Mouse (Mus musculus) limb, embryonic 15.5 days (tissue): ENCODE measurements at regions not wholly inside any gene's neighbourhood (a gene's known extent, or its start where the extent isn't known, plus 50 kb on each side); places are given as distances from the start of the nearest gene placed in this dataset.

ENCODE experiments used
- ATAC-seq: fragments of 200-750 bp; cut with Nextera tagmentation; 2 replicates; pipeline ENCODE4 v1.8.0; 2017; ENCODE audit warnings: low read depth, moderate TSS enrichment; ENCODE audit not compliant: insufficient number of reproducible peaks, low FRiP score, low TSS enrichment
- H3K27ac ChIP-seq: fragments of 300-500 bp; sonication (generic); 2 replicates; pipeline ENCODE4 v1.5.1; 2015; ENCODE audit warnings: moderate library complexity, mild to moderate bottlenecking, inconsistent platforms
- H3K27me3 ChIP-seq: fragments of 300-500 bp; sonication (generic); 2 replicates; pipeline ENCODE4 v1.6.1; 2015; ENCODE audit warnings: inconsistent platforms
- H3K36me3 ChIP-seq: fragments of 300-500 bp; sonication (generic); 2 replicates; pipeline ENCODE4 v1.6.1; 2015; ENCODE audit warnings: inconsistent platforms
- H3K4me1 ChIP-seq: fragments of 300-500 bp; sonication (generic); 2 replicates; pipeline ENCODE4 v1.6.1; 2015; ENCODE audit warnings: inconsistent platforms
- H3K4me2 ChIP-seq: fragments of 300-500 bp; sonication (generic); 2 replicates; pipeline ENCODE4 v1.6.1; 2015; ENCODE audit warnings: mild to moderate bottlenecking, inconsistent platforms
- H3K4me3 ChIP-seq: fragments of 300-500 bp; sonication (generic); 2 replicates; pipeline ENCODE4 v1.5.1; 2015; ENCODE audit warnings: mild to moderate bottlenecking, inconsistent platforms
- H3K9ac ChIP-seq: fragments of 300-500 bp; sonication (generic); 2 replicates; pipeline ENCODE4 v1.6.1; 2015; ENCODE audit warnings: inconsistent platforms
- H3K9me3 ChIP-seq: fragments of 300-500 bp; sonication (generic); 2 replicates; pipeline ENCODE4 v1.6.1; 2016; ENCODE audit warnings: inconsistent platforms
- WGBS: fragments of 180-500 bp; shearing (Covaris S2); methylation state at CpG from one replicate; pipeline ENCODE4 v1.1.7; 2015; 5-methylcytosine and 5-hydroxymethylcytosine counted together

- WGBS, result 73% methylated on average over 7 of the region's 7 CpGs
- Histone ChIP-seq H3K9ac (no peak overlapping the region), H3K9me3 (no peaks in the 10 kb centered on the region), H3K27ac (no peak overlapping the region), H3K36me3 (no peaks in the 10 kb centered on the region), H3K4me2 (no peak overlapping the region), H3K4me3 (no peak overlapping the region), H3K4me1 (no peaks in the 10 kb centered on the region), H3K27me3 (no peaks in the 10 kb centered on the region)
- ATAC-seq, result no peak
Observed at GRCm38 (mm10) chr3:141279041-141279554, 66.9 kb upstream of the Pdha2 start.

GRCm38 (mm10) chr3:141293802-141294201, 81.6 kb upstream of the Pdha2 start:
- H3K9me3 ChIP-seq, result no peaks in the 10 kb centered on the region
- no peak overlapping the region for H3K4me2 ChIP-seq
- 80% methylated on average over 2 of the region's 2 CpGs for WGBS
- H3K27me3 ChIP-seq, result no peaks in the 10 kb centered on the region
- no peaks in the 10 kb centered on the region for H3K4me1 ChIP-seq
- no peak overlapping the region for H3K4me3 ChIP-seq
- H3K27ac ChIP-seq, result no peak overlapping the region
- no peak overlapping the region for H3K9ac ChIP-seq
- H3K36me3 ChIP-seq, result no peaks in the 10 kb centered on the region
- ATAC-seq, result no peak

GRCm38 (mm10) chr3:141296897-141297296, 84.7 kb upstream of the Pdha2 start:
- no peak overlapping the region for H3K4me3 ChIP-seq
- no peaks in the 10 kb centered on the region for H3K9me3 ChIP-seq
- H3K27me3 ChIP-seq, result no peaks in the 10 kb centered on the region
- H3K9ac ChIP-seq, result no peak overlapping the region
- H3K4me1 ChIP-seq, result no peaks in the 10 kb centered on the region
- no peak overlapping the region for H3K4me2 ChIP-seq
- no peaks in the 10 kb centered on the region for H3K36me3 ChIP-seq
- ATAC-seq, result no peak
- no peak overlapping the region for H3K27ac ChIP-seq

DNA sequence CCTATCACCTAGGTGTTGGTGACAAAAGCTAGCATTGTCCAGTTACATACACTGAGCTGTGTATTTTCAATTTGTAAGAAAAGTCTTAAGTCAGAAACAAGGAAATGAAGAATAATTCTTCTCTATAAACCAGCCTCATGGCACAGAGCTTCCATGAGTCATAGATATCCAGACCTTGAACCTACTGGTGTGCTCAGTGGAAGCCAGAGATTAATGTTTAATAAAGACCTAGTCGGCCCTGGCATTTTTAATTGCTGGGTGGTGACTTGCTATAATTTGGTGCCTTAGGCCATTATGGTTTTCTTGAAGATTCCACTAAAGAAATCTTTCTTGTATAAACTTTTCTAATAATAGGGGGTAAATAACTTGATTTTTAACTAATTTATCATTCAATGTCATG, 87.6 kb upstream of the Pdha2 start:
- H3K9me3 ChIP-seq, result no peaks in the 10 kb centered on the region
- ATAC-seq, result no peak
- 49% methylated on average over 1 of the region's 1 CpGs for WGBS
- no peak overlapping the region for H3K27ac ChIP-seq
- H3K27me3 ChIP-seq, result no peaks in the 10 kb centered on the region
- H3K4me2 ChIP-seq, result no peak overlapping the region
- no peaks in the 10 kb centered on the region for H3K36me3 ChIP-seq
- no peaks in the 10 kb centered on the region for H3K4me1 ChIP-seq
- no peak overlapping the region for H3K4me3 ChIP-seq
- H3K9ac ChIP-seq, result no peak overlapping the region

GRCm38 (mm10) chr3:141333517-141334113, 121.5 kb upstream of the Pdha2 start:
- ATAC-seq, result no peak
- H3K36me3 ChIP-seq, result no peaks in the 10 kb centered on the region
- no peaks in the 10 kb centered on the region for H3K27me3 ChIP-seq
- no peak overlapping the region for H3K27ac ChIP-seq
- H3K4me3 ChIP-seq, result no peak overlapping the region
- no peaks in the 10 kb centered on the region for H3K4me1 ChIP-seq
- no peak overlapping the region for H3K9ac ChIP-seq
- H3K9me3 ChIP-seq, result no peaks in the 10 kb centered on the region
- no peak overlapping the region for H3K4me2 ChIP-seq

DNA sequence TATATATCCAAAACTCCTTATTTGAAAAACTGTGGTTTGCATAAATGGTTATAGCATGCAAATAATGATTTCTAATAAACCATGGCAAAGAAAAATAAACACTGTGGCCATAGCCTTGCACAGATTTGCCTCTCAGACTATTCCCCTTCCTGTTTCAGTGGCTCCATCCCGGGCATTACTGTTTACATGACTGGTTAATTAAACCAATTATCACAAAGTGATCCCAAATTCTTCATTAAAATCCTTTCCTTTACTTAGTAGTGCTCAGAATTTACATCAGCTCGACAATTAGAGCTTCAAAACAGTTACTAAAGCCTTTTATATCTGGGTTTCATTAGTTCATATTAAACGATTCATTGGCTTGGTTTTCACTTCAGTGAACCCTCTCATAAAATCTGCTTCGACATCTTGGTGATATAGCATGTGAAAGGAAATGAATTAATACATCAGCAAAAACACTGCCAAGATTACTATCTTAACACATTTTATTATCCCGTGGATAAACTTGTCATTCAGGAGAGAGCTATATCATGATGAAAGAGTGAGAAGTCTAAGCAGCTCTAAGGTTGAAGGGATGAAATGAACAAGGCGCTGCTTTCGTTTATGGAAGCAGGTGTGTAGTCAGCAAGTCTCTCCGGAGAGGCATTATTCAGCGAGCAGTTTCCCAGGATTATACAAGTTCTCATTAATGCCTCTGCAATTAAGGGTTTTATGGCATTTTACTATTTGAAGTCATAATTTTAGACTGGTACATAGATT, 126.2 kb upstream of the Pdha2 start:
- H3K9ac ChIP-seq, result no peak overlapping the region
- H3K4me2 ChIP-seq, result 0 out of 2 replicates have a peak overlapping the region, but pooled peaks have one; percentile 20
- no peaks in the 10 kb centered on the region for H3K9me3 ChIP-seq
- H3K27ac ChIP-seq, result no peak overlapping the region
- H3K4me3 ChIP-seq, result no peak overlapping the region
- H3K27me3 ChIP-seq, result no peaks in the 10 kb centered on the region
- no peaks in the 10 kb centered on the region for H3K36me3 ChIP-seq
- ATAC-seq, result no peak
- H3K4me1 ChIP-seq, result no peaks in the 10 kb centered on the region
- 26% methylated on average over 9 of the region's 9 CpGs for WGBS

DNA sequence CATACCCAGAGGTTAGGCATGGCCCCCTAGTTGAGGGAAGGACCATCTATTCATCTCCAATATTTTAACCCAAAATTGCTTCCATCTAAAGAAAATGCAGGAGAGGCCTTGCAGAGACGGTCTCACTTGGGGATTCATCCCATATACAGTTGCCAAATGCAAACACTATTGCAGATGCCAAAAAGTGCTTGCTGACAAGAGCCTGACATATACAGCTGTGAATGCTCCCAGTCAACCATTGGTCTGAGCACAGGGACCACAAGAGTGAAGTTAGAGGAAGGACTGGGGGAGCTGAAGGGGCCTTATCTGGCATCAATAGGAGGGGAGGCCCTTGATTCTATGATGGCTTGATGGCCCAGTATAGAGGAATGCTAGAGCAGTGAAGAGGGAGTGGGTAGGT, 111.1 kb upstream of the Unc5c start:
- Histone ChIP-seq H3K36me3 (no peaks in the 10 kb centered on the region), H3K27me3 (no peaks in the 10 kb centered on the region)
- no peak for ATAC-seq

GRCm38 (mm10) chr3:141393005-141393404, 72.0 kb upstream of the Unc5c start:
- Histone ChIP-seq H3K4me1 (no peaks in the 10 kb centered on the region), H3K27me3 (no peaks in the 10 kb centered on the region), H3K9me3 (no peaks in the 10 kb centered on the region), H3K4me2 (no peak overlapping the region), H3K9ac (no peak overlapping the region), H3K4me3 (no peak overlapping the region), H3K27ac (no peak overlapping the region), H3K36me3 (no peaks in the 10 kb centered on the region)
- 74% methylated on average over 1 of the region's 1 CpGs for WGBS
- ATAC-seq, result no peak

More for the DNA sequence above, 111.1 kb upstream of the Unc5c start:
- Histone ChIP-seq H3K4me3 (no peak overlapping the region), H3K4me1 (no peaks in the 10 kb centered on the region), H3K27ac (no peak overlapping the region), H3K9ac (no peak overlapping the region), H3K9me3 (no peaks in the 10 kb centered on the region), H3K4me2 (no peak overlapping the region)
- 84% methylated on average over 1 of the region's 1 CpGs for WGBS

DNA sequence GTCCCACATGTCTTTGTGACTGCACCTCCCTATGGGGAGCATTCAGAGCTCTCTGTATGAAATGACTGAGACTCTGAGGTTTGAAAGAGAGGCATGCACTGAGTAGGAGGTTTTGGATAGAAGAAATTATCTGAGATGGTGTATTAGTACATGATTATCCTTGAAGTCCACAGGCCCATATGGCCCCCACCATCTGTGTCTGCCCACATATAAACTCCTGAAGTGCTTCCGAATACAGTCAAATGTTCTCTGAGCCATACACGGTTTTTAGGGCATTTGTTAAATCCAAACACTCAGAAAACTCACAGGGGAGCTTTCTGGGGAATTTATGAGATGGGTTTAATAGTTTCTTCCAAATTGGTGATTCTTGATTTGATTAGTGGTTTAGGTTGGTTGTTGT, 66.8 kb upstream of the Unc5c start:
- Histone ChIP-seq H3K9ac (no peak overlapping the region), H3K27me3 (no peaks in the 10 kb centered on the region), H3K9me3 (no peaks in the 10 kb centered on the region), H3K4me3 (no peak overlapping the region), H3K4me2 (no peak overlapping the region), H3K4me1 (no peaks in the 10 kb centered on the region), H3K36me3 (no peaks in the 10 kb centered on the region), H3K27ac (no peak overlapping the region)
- no peak for ATAC-seq
- 35% methylated on average over 2 of the region's 2 CpGs for WGBS
